Mouse (Mus musculus): ENCODE measurements around the gene Txndc11.
"Not testable (repeated sequence)": the region's sequence is repeated elsewhere in the genome, so short reads cannot be mapped to it uniquely, and the experiment has no call there.

The Txndc11 gene

DNA sequence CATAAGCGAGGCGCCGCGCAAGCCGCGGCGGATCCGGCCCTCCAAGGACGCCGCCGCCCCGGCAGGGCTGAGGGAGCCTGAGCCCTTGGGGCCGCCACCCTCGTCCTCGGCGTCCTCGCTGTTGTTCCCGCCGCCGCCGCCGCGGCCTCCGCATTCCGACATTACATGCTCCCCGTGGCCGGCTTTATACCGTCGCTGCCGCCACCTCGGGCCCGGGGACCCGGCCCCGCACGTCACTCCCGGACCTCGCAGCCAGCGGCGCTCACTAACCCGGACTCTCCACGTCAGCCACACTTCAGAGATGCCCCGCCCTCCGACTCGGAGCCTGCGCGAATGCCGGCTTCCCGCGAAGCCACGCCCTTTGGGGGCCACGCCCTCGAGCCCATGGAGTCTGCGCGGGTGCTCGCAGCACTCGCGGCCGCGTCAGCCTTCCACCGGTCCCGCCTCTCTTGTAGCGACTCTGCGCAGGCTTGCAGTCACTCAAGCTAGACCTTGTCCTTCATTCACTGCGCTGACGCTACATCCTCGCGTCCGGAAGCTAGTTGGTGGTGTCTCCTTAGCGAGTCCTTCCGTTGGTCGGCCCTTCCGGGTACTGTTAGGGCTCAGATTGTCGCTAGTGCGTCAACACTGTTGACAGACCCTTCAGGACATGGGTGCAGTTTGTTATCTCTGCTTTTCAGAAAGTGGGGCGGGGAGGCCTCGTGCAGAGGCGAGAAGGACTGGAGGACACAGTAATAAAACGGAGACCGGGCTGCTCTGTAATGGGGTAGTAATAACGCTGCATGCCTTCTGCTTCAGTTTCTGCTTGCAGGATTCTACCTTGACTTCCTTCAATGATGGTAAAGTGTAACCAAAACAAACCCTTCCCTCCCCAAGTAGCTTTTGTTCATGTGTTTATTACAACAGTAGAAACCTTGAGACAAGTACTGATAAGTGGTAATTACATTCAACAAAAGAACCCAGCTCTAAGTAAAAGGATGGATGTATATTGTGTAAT lies at the start of gene Txndc11:
Gene Txndc11, minus strand, starts transcription at position 303 of the 997 bp plus-strand sequence.
- DNase-seq (ENCODE audit: inconsistent age in 2 of 2, low spot score in 1 of 2): peak; percentile 100

DNA sequence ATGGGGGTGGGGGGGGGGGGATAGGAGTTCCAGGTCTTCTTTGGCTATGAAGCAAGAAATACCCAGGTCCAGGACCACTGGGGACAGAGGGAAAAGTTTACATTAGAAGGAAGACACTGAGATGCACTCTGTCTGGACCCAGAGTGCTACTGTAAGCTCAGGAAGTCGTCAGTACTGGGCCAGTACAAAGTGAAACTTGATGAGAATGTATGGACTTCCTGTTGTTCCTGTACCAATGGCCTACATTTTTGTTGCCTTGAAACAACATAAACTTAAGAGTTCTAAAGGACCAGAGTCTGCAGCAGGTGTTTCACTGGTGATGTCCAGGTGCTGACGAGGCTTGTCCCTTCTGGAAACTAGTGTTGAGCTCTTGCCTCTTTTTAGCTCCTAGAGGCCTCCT lies 43.0 kb upstream of the Txndc11 start:
- no peak for DNase-seq (ENCODE audit: inconsistent age in 2 of 2, low spot score in 1 of 2)

DNA sequence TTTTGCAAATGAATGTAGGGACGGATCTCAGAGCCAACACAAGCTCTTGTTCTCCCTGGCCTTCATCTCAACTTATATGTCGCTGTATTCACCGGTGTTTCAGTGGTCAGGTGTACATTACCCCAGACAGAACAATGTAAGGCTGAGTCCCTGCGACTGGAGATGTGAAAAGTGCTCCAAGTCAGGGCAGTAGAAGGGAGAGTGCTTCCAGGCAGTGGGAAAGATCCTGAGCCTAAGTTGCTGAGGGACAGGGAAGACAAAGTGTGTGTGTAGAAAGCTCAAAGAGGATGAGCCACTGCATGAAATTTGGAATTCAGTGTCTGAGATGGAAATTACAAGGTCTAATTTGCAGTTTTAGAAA lies 42.4 kb upstream of the Txndc11 start:
- no peak for DNase-seq (ENCODE audit: inconsistent age in 2 of 2, low spot score in 1 of 2)

DNA sequence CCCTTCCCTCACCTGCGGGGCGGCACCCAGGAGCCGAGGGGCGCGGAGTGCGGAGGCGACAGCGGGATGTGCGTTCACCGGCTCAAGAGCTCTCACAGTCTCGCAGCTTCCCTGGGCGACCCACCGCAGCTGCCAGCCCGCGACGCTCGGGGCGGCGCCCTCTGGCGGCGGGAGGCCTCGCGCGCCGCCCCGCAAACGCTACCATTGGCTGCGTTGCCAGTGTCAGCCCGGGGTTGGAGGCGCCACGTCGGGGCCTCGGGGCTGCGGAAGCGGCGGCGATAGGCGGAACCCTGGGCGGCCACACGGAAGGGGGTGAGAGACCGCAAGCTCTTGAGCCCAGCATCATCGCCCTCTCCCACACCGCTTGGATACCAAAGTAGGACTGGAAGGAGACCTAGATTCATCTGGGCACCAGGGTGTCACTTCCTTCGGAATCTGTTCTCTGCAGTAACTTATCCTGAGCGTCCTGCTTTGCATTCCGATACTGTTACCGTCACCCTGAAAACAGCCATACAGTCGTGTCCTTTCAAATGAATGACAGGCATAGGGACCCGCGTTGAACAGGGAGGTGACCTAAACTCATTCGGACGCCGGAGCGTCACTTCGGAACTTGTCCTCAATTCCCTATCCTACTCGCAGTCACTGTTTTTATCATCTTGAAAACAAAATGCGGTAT lies 41.9 kb upstream of the Txndc11 start, which contains the start of gene Zc3h7a:
Gene Zc3h7a, minus strand, starts transcription at position 186 of the 676 bp plus-strand sequence.
- DNase-seq (ENCODE audit: inconsistent age in 2 of 2, low spot score in 1 of 2): peak; percentile 94 to 97

DNA sequence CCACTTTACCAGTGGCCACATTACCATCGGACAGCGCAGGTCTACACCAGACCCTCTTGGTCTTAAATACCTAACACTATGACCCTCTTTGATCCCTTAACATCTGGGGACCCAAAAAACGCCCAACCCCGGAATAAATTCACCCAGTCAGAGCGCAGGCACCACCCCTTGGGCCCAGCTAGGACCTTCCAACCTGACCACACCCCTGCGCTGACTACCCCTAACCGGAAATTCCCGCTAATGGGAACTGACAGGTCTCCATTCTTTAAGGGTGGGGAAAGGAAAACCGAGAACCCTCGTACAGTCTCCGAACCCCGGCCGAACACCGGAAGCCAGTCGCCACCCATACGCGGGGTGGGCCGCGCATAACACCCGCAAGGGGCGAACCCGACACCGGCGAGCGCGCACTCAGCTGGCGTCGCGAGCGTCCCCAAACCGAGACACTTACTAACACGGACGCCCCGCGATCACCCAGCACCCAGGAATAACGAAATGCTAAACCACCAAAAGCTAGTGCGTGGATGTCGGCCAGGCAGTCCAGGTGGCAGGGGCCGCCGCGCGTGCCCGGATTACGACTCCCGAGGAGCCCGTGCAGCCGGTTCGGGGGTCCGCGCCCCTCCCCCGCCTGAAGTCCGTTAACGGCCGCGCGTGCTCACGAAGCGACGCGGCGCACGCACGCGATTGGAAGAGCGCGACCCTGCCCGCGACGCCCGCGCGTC lies 41.2 kb upstream of the Txndc11 start:
- DNase-seq (ENCODE audit: inconsistent age in 2 of 2, low spot score in 1 of 2): peak; percentile 81 to 93

DNA sequence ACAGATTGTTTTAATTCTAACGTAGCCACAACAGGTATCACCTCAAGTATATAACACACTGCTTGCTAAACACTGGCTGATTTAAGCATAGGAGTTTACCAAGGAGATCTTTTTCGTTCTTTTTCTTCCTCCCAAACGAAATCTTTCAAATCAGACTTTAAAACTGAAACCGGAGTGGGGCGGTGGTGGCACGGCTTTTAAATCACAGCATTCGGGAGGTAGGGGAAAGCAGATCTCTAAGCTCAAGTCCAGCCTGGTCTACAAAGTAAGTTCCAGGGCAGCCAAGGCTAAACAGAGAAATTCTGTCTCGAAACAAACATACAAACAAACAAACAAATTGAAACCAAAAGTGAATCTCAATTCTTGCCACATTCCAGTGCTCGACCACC lies 40.6 kb upstream of the Txndc11 start:
- peak in 1 of 2 experiments; percentile 11 for DNase-seq (ENCODE audit: inconsistent age in 2 of 2, low spot score in 1 of 2)

DNA sequence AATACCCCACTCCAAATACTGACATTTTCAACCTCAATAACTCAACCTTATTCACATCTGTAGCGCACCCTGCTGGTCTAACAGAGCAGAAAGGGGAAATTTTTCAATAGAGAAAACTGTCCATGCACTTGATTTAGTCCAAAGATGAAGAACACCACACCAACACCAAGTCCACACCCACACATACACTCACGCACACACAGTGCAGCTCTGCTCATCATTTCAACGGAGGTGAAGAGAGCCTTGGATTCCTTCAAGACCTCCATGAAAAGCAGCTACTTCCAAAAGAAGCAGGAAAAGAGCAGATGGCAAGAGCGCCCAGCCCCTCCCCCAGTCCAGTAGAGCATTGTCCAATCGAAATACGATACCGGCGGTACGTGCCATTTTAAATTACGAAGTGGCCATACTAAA lies 40.2 kb upstream of the Txndc11 start:
- DNase-seq (ENCODE audit: inconsistent age in 2 of 2, low spot score in 1 of 2): peak; percentile 66 to 88

DNA sequence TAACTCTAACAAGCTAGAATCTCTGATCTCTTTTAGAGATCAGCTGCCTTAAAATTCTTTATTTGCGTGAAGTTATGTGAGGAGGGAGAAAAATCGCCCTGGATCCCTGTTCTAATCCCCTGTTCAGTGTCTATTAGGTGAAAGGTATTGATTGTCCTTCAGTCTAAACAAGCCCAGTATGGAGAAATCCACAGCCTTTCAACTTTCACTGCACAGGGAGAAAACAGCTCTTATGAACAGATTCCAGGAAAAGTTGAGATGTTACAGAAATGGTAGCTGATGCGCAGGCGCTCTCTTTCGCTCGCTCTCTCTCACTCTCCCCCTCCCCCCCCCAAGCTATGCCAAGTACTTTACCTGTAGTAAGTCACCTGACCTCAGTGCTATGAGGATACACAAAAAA lies 37.2 kb upstream of the Txndc11 start:
- no peak for DNase-seq (ENCODE audit: inconsistent age in 2 of 2, low spot score in 1 of 2)

DNA sequence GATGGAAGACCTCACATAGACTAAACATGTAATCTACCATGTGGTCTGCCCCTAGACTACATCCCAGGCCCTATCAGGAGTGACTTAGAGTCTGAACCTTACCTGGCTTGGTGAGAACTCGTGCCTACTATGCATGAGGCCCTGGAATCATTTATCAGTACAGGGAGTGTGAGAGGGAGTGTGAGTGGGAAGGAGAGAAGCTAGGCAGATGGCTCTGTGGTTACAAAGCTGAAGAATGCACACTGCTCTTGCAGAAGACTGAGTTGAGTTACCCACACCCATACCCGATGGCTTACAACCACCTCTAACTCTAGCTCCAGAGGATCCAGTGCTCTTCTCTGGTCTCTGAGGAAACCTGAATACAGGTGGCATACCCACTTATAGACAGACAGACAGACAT lies 32.0 kb upstream of the Txndc11 start:
- no peak for DNase-seq (ENCODE audit: inconsistent age in 2 of 2, low spot score in 1 of 2)

DNA sequence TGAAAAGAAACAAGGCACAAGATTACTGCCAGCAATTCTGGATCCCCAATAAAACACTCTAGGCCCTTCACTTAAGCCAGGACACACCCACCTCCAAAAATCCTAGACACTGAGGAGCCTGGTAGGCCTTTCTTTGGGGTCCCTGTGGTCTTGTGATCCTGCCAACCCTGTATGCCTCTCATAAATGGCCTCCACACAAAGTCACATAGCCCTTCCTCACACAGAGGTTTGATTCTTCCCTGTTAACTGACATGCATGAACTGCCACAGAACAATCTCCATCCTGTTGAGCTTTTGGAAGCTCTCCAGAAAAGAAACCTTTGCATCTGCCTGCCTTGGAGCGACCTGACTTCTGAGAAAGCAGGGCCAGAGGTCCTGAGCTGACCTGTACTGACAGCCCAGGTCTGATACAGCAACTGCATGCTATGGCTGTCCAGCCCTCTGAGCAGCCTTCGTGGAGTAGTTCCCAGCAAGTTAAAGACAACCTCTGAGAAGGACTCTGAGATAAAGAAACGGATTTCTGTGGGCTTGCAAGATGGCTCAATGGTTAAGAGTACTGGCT lies 30.3 kb upstream of the Txndc11 start:
- DNase-seq (ENCODE audit: inconsistent age in 2 of 2, low spot score in 1 of 2): no peak

DNA sequence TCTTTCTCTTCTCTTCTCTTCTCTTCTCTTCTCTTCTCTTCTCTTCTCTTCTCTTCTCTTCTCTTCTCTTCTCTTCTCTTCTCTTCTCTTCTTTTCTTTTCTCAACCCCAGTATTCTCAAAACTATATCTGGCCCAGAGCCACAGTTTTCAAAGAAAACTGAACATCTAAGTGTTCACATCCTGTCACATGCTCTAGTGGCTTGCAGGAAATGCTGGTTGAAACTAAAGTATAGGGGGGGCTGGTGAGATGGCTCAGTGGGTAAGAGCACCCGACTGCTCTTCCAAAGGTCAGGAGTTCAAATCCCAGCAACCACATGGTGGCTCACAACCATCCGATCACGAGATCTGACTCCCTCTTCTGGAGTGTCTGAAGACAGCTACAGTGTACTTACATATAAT lies 23.3 kb upstream of the Txndc11 start:
- not testable (repeated sequence) for DNase-seq (ENCODE audit: inconsistent age in 2 of 2, low spot score in 1 of 2)

DNA sequence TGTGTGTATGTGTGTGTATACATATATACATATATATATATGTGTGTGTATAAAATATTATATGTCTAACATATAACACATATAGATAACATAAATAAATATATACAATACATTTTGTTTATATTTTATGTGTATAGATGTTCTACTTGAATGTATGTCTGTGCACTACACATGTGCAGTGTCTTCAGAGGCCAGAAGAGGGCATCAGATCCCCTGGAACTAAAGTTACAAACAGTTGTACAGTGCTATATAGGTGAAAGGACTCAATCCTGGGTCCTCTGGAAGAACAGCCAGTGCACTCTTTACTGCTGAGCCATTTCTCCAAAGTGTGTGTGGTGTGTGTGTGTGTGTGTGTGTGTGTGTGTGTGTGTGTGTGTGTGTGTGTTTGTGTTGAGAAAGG lies 20.1 kb upstream of the Txndc11 start:
- DNase-seq (ENCODE audit: inconsistent age in 2 of 2, low spot score in 1 of 2): no peak

DNA sequence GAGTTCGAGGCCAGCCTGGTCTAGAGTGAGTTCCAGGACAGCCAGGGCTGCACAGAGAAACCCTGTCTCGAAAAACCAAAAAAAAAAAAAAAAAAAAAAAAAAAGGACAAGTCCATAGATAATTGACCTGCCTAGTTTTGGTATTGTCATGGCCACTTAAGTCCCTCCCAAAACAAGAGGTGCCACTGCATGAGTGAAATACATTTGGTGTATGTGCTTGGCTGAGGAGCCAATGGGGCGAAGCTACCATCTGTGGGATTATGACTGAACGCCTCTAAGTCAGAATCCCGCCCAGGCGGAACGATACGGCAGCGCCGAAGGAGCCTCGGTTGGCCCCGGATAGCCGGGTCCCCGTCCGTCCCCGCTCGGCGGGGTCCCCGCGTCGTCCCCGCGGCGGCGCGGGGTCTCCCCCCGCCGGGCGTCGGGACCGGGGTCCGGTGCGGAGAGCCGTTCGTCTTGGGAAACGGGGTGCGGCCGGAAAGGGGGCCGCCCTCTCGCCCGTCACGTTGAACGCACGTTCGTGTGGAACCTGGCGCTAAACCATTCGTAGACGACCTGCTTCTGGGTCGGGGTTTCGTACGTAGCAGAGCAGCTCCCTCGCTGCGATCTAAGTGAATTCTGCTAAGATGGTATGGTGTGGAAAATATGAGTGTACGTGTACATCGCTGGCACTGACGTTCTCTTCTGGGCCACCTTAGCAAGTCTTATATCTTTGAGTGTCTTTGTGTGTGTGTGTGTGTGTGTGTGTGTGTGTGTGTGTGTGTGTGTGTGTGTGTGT lies 9.4 kb upstream of the Txndc11 start:
- peak; percentile 100 for DNase-seq (ENCODE audit: inconsistent age in 2 of 2, low spot score in 1 of 2)

DNA sequence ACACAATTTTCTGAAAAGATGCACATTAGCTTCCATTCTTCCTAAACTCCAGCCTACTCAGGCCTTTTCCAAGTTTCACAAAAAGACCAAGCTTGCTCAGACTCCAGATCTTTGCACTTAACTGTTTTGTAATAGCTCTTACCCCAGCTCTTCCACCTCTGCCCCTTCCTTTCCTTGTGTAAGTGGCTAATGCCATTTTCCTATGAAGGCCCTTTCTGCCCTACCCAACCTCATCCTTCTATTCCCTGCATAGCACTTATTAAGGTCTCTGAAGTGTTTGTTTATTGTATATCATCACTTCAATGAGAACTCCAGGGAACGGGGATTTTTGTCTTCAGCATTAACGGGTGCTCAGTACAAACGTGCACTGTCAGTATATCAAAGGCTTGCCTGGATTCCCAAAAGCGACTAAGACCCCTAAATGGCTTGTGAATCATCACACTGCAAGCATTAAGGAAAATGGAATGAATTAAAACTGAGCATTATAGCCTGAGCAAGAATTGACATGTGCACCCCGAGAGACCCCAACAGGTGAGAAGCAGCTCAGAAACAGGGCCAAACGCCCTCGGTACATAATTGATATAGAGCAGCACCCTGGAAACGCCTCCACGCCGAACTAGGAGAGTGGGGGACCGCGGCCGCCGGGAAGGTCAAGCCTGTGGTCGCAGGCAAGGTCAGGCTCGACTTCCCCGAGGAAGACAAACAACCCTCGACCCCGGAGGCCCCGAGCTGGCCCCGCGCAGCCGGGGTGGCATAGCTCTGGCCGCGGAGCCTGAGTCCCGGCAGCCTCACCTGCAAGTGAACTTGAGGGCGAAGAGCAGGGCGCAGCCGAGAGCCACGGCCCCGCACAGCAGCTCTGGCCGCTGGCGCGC lies 738 bp downstream of the Txndc11 start:
- DNase-seq (ENCODE audit: inconsistent age in 2 of 2, low spot score in 1 of 2): peak in 1 of 2 experiments; percentile 75

DNA sequence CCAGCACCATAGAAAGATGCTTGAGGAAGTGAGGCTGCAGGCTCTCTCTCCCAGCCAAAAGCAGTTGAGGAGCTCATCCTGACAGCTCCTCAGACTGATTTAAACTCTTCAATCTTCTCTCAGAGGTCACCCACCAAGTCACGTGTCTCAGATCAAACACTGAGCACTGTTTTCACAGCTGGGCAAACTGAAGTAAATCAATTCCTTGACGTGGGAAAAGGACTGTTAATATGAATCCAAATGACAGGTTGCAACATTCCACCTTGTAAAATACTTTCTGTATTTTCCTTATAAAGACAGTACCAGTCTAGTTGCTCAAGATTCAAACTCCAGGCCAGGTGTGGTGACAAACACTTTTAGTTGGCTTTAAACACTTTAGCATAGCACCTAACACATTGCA lies 1.6 kb downstream of the Txndc11 start:
- peak in 1 of 2 experiments; percentile 58 for DNase-seq (ENCODE audit: inconsistent age in 2 of 2, low spot score in 1 of 2)

DNA sequence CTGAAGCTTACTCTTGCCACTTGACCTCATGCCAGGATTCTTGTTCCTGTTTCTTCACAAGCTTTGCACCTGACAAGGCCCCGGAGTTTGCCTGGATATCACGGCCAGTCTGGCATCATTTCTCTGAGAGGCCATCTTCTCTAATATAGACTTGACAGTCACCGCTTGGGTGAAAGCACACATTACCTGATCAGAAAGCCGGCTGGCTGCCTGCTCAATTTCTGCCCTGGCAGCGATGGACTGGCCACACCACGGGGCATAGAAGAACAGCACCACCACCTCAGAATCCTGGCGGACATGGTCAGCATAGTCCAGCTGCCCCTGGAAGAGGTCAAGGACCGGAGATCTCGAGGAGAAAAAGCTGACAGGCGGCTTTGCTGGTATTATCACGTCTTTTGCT lies 6.1 kb downstream of the Txndc11 start:
- no peak for DNase-seq (ENCODE audit: inconsistent age in 2 of 2, low spot score in 1 of 2)

DNA sequence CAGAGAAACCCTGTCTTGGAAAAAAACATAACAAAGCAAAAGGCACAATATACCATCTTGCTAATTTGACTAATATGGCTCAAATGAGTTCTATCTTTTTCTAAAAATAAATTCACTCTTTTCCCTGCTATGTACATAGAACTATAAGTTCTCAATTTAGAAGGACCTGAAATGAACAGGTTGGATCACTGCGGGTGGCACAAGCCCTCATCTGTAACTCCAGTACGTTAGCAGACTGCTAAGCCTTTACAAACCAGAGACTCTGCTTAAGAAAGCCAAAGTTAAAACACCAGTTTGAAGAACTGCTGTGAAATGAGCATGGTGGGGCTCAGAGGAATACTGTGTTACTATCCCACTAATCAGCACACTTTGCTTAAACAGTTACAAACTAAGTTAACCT lies 9.1 kb downstream of the Txndc11 start:
- no peak for DNase-seq (ENCODE audit: inconsistent age in 2 of 2, low spot score in 1 of 2)

DNA sequence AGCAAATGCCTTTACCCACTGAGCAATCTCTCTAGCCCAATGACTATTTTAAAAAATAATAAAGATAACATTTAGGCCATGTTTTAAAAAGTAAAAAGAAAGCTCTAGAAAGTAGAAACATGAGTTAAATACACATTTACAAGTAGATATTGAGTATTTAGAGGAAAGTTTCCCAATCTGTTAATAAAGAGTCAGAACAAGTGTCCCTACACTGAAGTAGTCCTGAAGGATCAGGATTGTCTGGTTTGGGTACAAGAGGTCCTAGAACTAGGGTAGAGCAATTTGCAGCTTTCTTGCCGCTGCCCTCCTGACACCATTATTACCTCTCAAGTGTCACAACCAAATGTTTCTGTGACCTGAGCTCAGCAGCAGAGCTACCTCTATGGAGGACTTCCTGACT lies 10.3 kb downstream of the Txndc11 start:
- DNase-seq (ENCODE audit: inconsistent age in 2 of 2, low spot score in 1 of 2): no peak

DNA sequence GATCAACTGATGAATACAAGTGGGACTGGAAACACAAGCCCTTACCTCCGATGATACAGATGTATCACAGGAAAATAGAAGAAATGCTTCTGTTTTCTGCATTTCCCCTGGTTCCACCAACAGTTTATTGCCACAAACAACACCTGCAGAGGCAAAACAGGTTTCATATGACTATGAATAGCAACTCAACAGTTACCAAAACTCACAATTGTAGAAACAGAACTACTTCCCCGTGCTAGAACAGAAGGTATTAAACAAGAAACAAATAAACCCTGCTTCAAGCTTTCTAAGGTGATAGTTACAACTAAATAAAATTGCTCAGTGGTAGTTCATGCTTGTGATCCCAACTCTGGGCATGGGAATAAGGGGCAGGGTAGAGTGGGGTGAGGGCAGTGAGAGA lies 11.8 kb downstream of the Txndc11 start:
- no peak for DNase-seq (ENCODE audit: inconsistent age in 2 of 2, low spot score in 1 of 2)
